Mouse (Mus musculus) heart, embryonic 15.5 days (tissue): ENCODE measurements around the gene Myo3b. TPM values are rescaled to one million over a fixed set of nuclear protein-coding genes. Genes with fewer than 3 reads are reported as not detected.

Source experiments
- ATAC-seq: fragments of 200-750 bp; cut with Nextera tagmentation; replicated peaks from 2 replicates; pipeline ENCODE4 v1.8.0; 2017; ENCODE audit warnings: low read depth, moderate TSS enrichment; ENCODE audit not compliant: insufficient number of reproducible peaks, insufficient read depth, low FRiP score
- H3K27ac ChIP-seq: fragments of 300-500 bp; sonication (generic); 2 replicates; pipeline ENCODE4 v1.5.1; 2015; ENCODE audit warnings: mild to moderate bottlenecking, inconsistent platforms
- H3K27me3 ChIP-seq: fragments of 300-500 bp; sonication (generic); 2 replicates; pipeline ENCODE4 v1.6.1; 2015; ENCODE audit warnings: inconsistent platforms
- H3K36me3 ChIP-seq: fragments of 300-500 bp; sonication (generic); 2 replicates; pipeline ENCODE4 v1.6.1; 2015; ENCODE audit warnings: mild to moderate bottlenecking, inconsistent platforms
- H3K4me1 ChIP-seq: fragments of 300-500 bp; sonication (generic); replicated peaks from 2 replicates; pipeline ENCODE4 v1.6.1; 2015; ENCODE audit warnings: inconsistent platforms
- H3K4me2 ChIP-seq: fragments of 300-500 bp; sonication (generic); 2 replicates; pipeline ENCODE4 v1.6.1; 2015; ENCODE audit warnings: inconsistent platforms, mild to moderate bottlenecking, moderate library complexity
- H3K4me3 ChIP-seq: fragments of 300-500 bp; sonication (generic); 2 replicates; pipeline ENCODE4 v1.5.1; 2015; ENCODE audit warnings: mild to moderate bottlenecking, inconsistent platforms
- H3K9ac ChIP-seq: fragments of 300-500 bp; sonication (generic); 2 replicates; pipeline ENCODE4 v1.6.1; 2015; ENCODE audit warnings: mild to moderate bottlenecking, inconsistent platforms
- H3K9me3 ChIP-seq: fragments of 300-500 bp; sonication (generic); replicated peaks from 2 replicates; pipeline ENCODE4 v1.6.1; 2016; ENCODE audit warnings: inconsistent platforms
- WGBS: fragments of 180-500 bp; shearing (Covaris S2); methylation state at CpG from one replicate; pipeline ENCODE4 v1.1.7; 2015; ENCODE audit warnings: mixed read lengths; 5-methylcytosine and 5-hydroxymethylcytosine counted together
- polyA plus RNA-seq: library from polyadenylated mRNA; unstranded; fragments of >200 nt; fragmentation: Nextera tagmentation; extraction: Ambion mirVana; gene quantifications from 2 replicates; pipeline ENCODE4 v1.2.1, GENCODE M21; 2015

Gene Myo3b
- polyA plus RNA-seq, 1 experiment from 2014 or later = 0.25 TPM

- no peaks in the 10 kb centered on the region for H3K36me3 ChIP-seq
- no peak for ATAC-seq
- H3K27ac ChIP-seq = no peak overlapping the region
- H3K4me3 ChIP-seq = no peak overlapping the region
- no peak overlapping the region for H3K4me2 ChIP-seq
- no peaks in the 10 kb centered on the region for H3K9me3 ChIP-seq
- H3K9ac ChIP-seq = no peak overlapping the region
- no peaks in the 10 kb centered on the region for H3K27me3 ChIP-seq
- 82% methylated on average over 6 of the region's 6 CpGs for WGBS
- peaks cover 4% of the 10 kb centered on the region; the same call in 1 of the 2 replicates for H3K4me1 ChIP-seq
Measured at GRCm38 (mm10) chr2:70066338-70067022, 27.6 kb downstream of the Myo3b start.

GRCm38 (mm10) chr2:70069861-70070260 is 30.9 kb downstream of the Myo3b start:
- WGBS = 68% methylated on average over 5 of the region's 5 CpGs
- H3K9ac ChIP-seq = no peak overlapping the region
- ATAC-seq = 0 out of 2 replicates have a peak, but pooled peaks have one; percentile 39

GRCm38 (mm10) chr2:70083444-70084020 is 44.6 kb downstream of the Myo3b start:
- no peaks in the 10 kb centered on the region for H3K4me1 ChIP-seq
- ATAC-seq = no peak
- 27% methylated on average over 17 of the region's 17 CpGs for WGBS
- H3K9ac ChIP-seq = no peak overlapping the region
- no peaks in the 10 kb centered on the region for H3K9me3 ChIP-seq
- H3K4me3 ChIP-seq = peak overlapping the region; percentile 31
- H3K4me2 ChIP-seq = peak overlapping the region; percentile 58
- peaks cover 4% of the 10 kb centered on the region; the same call in 1 of the 2 replicates for H3K27me3 ChIP-seq
- no peaks in the 10 kb centered on the region for H3K36me3 ChIP-seq
- H3K27ac ChIP-seq = no peak overlapping the region

More at GRCm38 (mm10) chr2:70069861-70070260, 30.9 kb downstream of the Myo3b start:
- Histone ChIP-seq H3K4me3 (no peak overlapping the region), H3K4me1 (peaks cover 4% of the 10 kb centered on the region; the same call in 1 of the 2 replicates), H3K27me3 (no peaks in the 10 kb centered on the region), H3K4me2 (no peak overlapping the region), H3K27ac (no peak overlapping the region), H3K9me3 (no peaks in the 10 kb centered on the region), H3K36me3 (no peaks in the 10 kb centered on the region)

GRCm38 (mm10) chr2:70091261-70091660 is 52.3 kb downstream of the Myo3b start:
- Histone ChIP-seq H3K9me3 (no peaks in the 10 kb centered on the region), H3K27ac (no peak overlapping the region), H3K4me2 (no peak overlapping the region), H3K36me3 (no peaks in the 10 kb centered on the region), H3K4me1 (no peaks in the 10 kb centered on the region), H3K9ac (no peak overlapping the region), H3K4me3 (no peak overlapping the region), H3K27me3 (no peaks in the 10 kb centered on the region)
- 72% methylated on average over 2 of the region's 2 CpGs for WGBS
- ATAC-seq = no peak

GRCm38 (mm10) chr2:70091801-70092522 is 53.0 kb downstream of the Myo3b start:
- 51% methylated on average over 10 of the region's 10 CpGs for WGBS
- Histone ChIP-seq H3K4me1 (no peaks in the 10 kb centered on the region), H3K36me3 (no peaks in the 10 kb centered on the region), H3K4me3 (no peak overlapping the region), H3K27me3 (no peaks in the 10 kb centered on the region), H3K27ac (no peak overlapping the region), H3K9me3 (no peaks in the 10 kb centered on the region), H3K4me2 (no peak overlapping the region), H3K9ac (no peak overlapping the region)
- ATAC-seq = no peak

- Histone ChIP-seq H3K4me3 (no peak overlapping the region), H3K4me2 (no peak overlapping the region), H3K9me3 (no peaks in the 10 kb centered on the region), H3K27me3 (0 out of 2 replicates have a peak, but pooled peaks cover 1% of the 10 kb centered on the region), H3K36me3 (no peaks in the 10 kb centered on the region), H3K27ac (no peak overlapping the region), H3K4me1 (no peaks in the 10 kb centered on the region), H3K9ac (no peak overlapping the region)
- no peak for ATAC-seq
- 55% methylated on average over 3 of the region's 3 CpGs for WGBS
Measured at GRCm38 (mm10) chr2:70092665-70093064, 53.7 kb downstream of the Myo3b start.

GRCm38 (mm10) chr2:70094446-70094845 is 55.5 kb downstream of the Myo3b start:
- ATAC-seq = no peak
- Histone ChIP-seq H3K9ac (no peak overlapping the region), H3K4me2 (no peak overlapping the region), H3K27ac (no peak overlapping the region), H3K27me3 (0 out of 2 replicates have a peak, but pooled peaks cover 4% of the 10 kb centered on the region), H3K4me3 (no peak overlapping the region), H3K9me3 (no peaks in the 10 kb centered on the region), H3K4me1 (no peaks in the 10 kb centered on the region), H3K36me3 (no peaks in the 10 kb centered on the region)
- 52% methylated on average over 5 of the region's 5 CpGs for WGBS

- Histone ChIP-seq H3K9ac (no peak overlapping the region), H3K36me3 (no peaks in the 10 kb centered on the region), H3K4me2 (no peak overlapping the region), H3K9me3 (no peaks in the 10 kb centered on the region), H3K4me1 (no peaks in the 10 kb centered on the region), H3K4me3 (no peak overlapping the region), H3K27me3 (0 out of 2 replicates have a peak, but pooled peaks cover 4% of the 10 kb centered on the region), H3K27ac (no peak overlapping the region)
- ATAC-seq = no peak
- WGBS = 68% methylated on average over 15 of the region's 15 CpGs
Measured at GRCm38 (mm10) chr2:70097229-70098095, 58.5 kb downstream of the Myo3b start.

GRCm38 (mm10) chr2:70099459-70099858 is 60.5 kb downstream of the Myo3b start:
- no peak for ATAC-seq
- no peak overlapping the region for H3K4me3 ChIP-seq
- 73% methylated on average over 4 of the region's 4 CpGs for WGBS

GRCm38 (mm10) chr2:70105286-70106030 is 66.5 kb downstream of the Myo3b start:
- H3K9ac ChIP-seq = no peak overlapping the region
- no peak overlapping the region for H3K27ac ChIP-seq
- H3K27me3 ChIP-seq = no peaks in the 10 kb centered on the region
- no peak overlapping the region for H3K4me2 ChIP-seq
- no peak overlapping the region for H3K4me3 ChIP-seq
- H3K4me1 ChIP-seq = no peaks in the 10 kb centered on the region
- no peaks in the 10 kb centered on the region for H3K36me3 ChIP-seq
- no peak for ATAC-seq
- WGBS = 49% methylated on average over 14 of the region's 14 CpGs
- H3K9me3 ChIP-seq = no peaks in the 10 kb centered on the region

More at GRCm38 (mm10) chr2:70099459-70099858, 60.5 kb downstream of the Myo3b start:
- H3K4me2 ChIP-seq = no peak overlapping the region
- H3K36me3 ChIP-seq = no peaks in the 10 kb centered on the region
- H3K9me3 ChIP-seq = no peaks in the 10 kb centered on the region
- 0 out of 2 replicates have a peak, but pooled peaks cover 4% of the 10 kb centered on the region for H3K27me3 ChIP-seq
- H3K4me1 ChIP-seq = no peaks in the 10 kb centered on the region
- H3K9ac ChIP-seq = no peak overlapping the region
- H3K27ac ChIP-seq = no peak overlapping the region
